8 mouse cellular contexts compared by ENCODE assay signal in the genomic region with DNA sequence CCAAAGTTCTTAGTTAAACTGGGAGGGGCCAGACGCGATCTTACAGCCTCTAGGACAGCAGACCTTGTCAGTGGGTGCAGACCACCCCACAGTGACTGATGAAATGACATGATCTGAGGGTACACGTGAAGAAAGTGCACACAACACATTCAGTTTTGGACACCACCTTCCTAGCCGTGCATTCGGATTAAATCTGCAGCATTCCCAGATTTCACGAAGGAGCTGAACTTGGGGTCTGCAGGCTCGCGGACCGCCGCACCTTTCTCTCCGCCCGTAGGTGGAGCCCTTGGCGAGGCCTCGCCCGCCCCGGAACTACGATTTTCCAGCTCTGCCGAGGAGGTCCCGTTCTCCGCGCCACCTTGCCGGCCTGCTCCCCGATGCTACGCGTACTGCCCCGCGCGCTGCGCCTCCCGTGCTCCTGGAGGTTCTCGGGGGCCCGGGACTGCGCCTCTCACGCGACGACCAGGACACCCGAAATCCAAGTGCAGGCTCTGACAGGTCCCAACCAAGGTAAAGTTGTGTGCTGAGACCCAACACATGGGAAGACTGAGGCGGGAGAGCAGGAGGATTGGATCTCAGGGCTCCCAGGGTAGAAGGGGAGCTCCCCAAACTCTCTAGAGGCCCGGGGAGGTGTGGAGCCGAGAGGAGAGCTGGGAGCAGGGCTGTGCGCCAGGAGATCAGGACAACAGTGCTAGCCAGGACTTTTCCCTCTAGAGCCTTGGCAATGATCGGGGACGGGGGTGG. TPM values are rescaled to one million over a fixed set of nuclear protein-coding genes. Genes with fewer than 3 reads are reported as not detected.
A peak's percentile ranks its signal among the peaks of the same experiment; 100 is the strongest.
DNase-seq lines count a peak whose midpoint lies in the region; ATAC-seq lines count a peak whose summit lies in the region.

Echdc2 (plus strand) TSS at position 286 of the 744 bp plus-strand sequence.

- H3K4me2 ChIP-seq in liver, embryonic 15.5 days: peak within 1 kb of the TSS; percentile 65
- H3K4me2 ChIP-seq in neural tube, embryonic 15.5 days: peak within 1 kb of the TSS; percentile 99

- H3K9me3 ChIP-seq in embryonic facial prominence, embryonic 10.5 days: no peaks in the 10 kb centered on the region
- H3K9me3 ChIP-seq in liver, embryonic 15.5 days (replicated peaks): no peaks in the 10 kb centered on the region
- H3K9me3 ChIP-seq in neural tube, embryonic 15.5 days (replicated peaks): no peaks in the 10 kb centered on the region

- H3K27me3 ChIP-seq in embryonic facial prominence, embryonic 10.5 days (replicated peaks; ENCODE audit: low read depth, poor library complexity, severe bottlenecking): peaks cover 21% of the 10 kb centered on the region
- peaks cover 31% of the 10 kb centered on the region for H3K27me3 ChIP-seq in liver, embryonic 15.5 days
- H3K27me3 ChIP-seq in neural tube, embryonic 15.5 days (replicated peaks): no peaks in the 10 kb centered on the region; the same call in 1 of the 2 replicates

- no peak for ATAC-seq in liver, embryonic 15.5 days (ENCODE audit: insufficient read depth)
- ATAC-seq in neural tube, embryonic 15.5 days (ENCODE audit: low FRiP score): peak; percentile 31; the same call in 1 of the 2 replicates

- peak within 1 kb of the TSS; percentile 81 for H3K27ac ChIP-seq in embryonic facial prominence, embryonic 10.5 days (replicated peaks)
- H3K27ac ChIP-seq in liver, embryonic 15.5 days (replicated peaks): no peak within 1 kb of the TSS
- no peak within 1 kb of the TSS for H3K27ac ChIP-seq in neural tube, embryonic 15.5 days (replicated peaks)

- 2% methylated on average over 43 of the region's 43 CpGs for WGBS in embryonic facial prominence, embryonic 10.5 days
- WGBS in liver, embryonic 15.5 days (ENCODE audit: insufficient replicate concordance): 2% methylated on average over 43 of the region's 43 CpGs
- WGBS in neural tube, embryonic 15.5 days: 1% methylated on average over 43 of the region's 43 CpGs

- H3K36me3 ChIP-seq in embryonic facial prominence, embryonic 10.5 days (replicated peaks): 0 out of 2 replicates have a peak, but pooled peaks cover 3% of the 10 kb centered on the region
- H3K36me3 ChIP-seq in liver, embryonic 15.5 days (replicated peaks): no peaks in the 10 kb centered on the region
- H3K36me3 ChIP-seq in neural tube, embryonic 15.5 days: no peaks in the 10 kb centered on the region

- DNase-seq in A20 (ENCODE audit: low read depth, low spot score): peak; percentile 55
- DNase-seq in adrenal gland, adult 8-10 months: peak; percentile 9
- DNase-seq in embryonic facial prominence, embryonic 10.5 days (ENCODE audit: low spot score): peak; percentile 80
- DNase-seq in heart, adult 8-10 months (ENCODE audit: low spot score): peak; percentile 22
- DNase-seq in kidney, adult 8-10 months: peak; percentile 43 to 59
- DNase-seq in urinary bladder, postnatal 25 days (ENCODE audit: low spot score): peak; percentile 33

- peaks cover 10% of the 10 kb centered on the region; the same call in 1 of the 2 replicates for H3K4me1 ChIP-seq in embryonic facial prominence, embryonic 10.5 days
- 0 out of 2 replicates have a peak, but pooled peaks cover 4% of the 10 kb centered on the region for H3K4me1 ChIP-seq in liver, embryonic 15.5 days (replicated peaks)
- H3K4me1 ChIP-seq in neural tube, embryonic 15.5 days: peaks cover 10% of the 10 kb centered on the region

- H3K4me3 ChIP-seq in embryonic facial prominence, embryonic 10.5 days: peak within 1 kb of the TSS; percentile 71
- H3K4me3 ChIP-seq in liver, embryonic 15.5 days (replicated peaks): peak within 1 kb of the TSS; percentile 55
- H3K4me3 ChIP-seq in neural tube, embryonic 15.5 days (replicated peaks): peak within 1 kb of the TSS; percentile 60

- H3K9ac ChIP-seq in liver, embryonic 15.5 days: peak within 1 kb of the TSS; percentile 33; the same call in 1 of the 2 replicates
- peak within 1 kb of the TSS; percentile 60 for H3K9ac ChIP-seq in neural tube, embryonic 15.5 days (replicated peaks)

RNA-seq across cellular contexts. Expression of gene Echdc2, which starts in this region (rescaled TPM):
- 10 to 100 TPM; 22.1 to 28.1 (median 26.8) TPM for total RNA-seq in adrenal gland, adult 8-10 months (2022)
- polyA plus RNA-seq in embryonic facial prominence, embryonic 10.5 days (2016; fragmentation: Nextera tagmentation; extraction: Ambion mirVana): 27.2 and 27.6 TPM in 2 replicates
- 10 to 100 TPM; 33.6 to 45.8 (median 37.9) TPM for total RNA-seq in heart, adult 8-10 months (2022)
- polyA plus RNA-seq in liver, embryonic 15.5 days (2015; fragmentation: Nextera tagmentation; extraction: Ambion mirVana): 15.4 and 18.6 TPM in 2 replicates
- polyA plus RNA-seq in neural tube, embryonic 15.5 days (2015; fragmentation: Nextera tagmentation; extraction: Ambion mirVana): 11.8 and 15.4 TPM in 2 replicates

Comparison
In these comparisons a context has a peak if more than half of its experiments do, and no peak if none do; other contexts are left out.
1. DNase-seq: peak in every context shown above with its lines; median percentile 80 in embryonic facial prominence, embryonic 10.5 days; 55 in A20; 51 in kidney, adult 8-10 months; 33 in urinary bladder, postnatal 25 days; 22 in heart, adult 8-10 months; 9 in adrenal gland, adult 8-10 months.